Mouse (Mus musculus) urinary bladder, adult 2 months (tissue): ENCODE results near the gene Cnn1. TPM values are rescaled to one million over a fixed set of nuclear protein-coding genes. Genes with fewer than 3 reads are reported as not detected.
"Not testable (repeated sequence)": the region's sequence is repeated elsewhere in the genome, so short reads cannot be mapped to it uniquely, and the experiment has no call there.

Experiments
- DNase-seq: peaks from one replicate; pipeline ENCODE4 v3.0.0; 2022; ENCODE audit warnings: low spot score
- polyA plus RNA-seq: library from polyadenylated mRNA; depleted of rRNA; stranded (reverse); fragments of >200 nt; gene quantifications from 2 replicates; pipeline ENCODE4 v1.2.3, GENCODE M21; 2012

Gene Cnn1
- polyA plus RNA-seq, 1 experiment, result 3,917 TPM

GRCm38 (mm10) chr9:22125246-22126027 lies 26.4 kb downstream of the Cnn1 start:
- no peak for DNase-seq

DNA sequence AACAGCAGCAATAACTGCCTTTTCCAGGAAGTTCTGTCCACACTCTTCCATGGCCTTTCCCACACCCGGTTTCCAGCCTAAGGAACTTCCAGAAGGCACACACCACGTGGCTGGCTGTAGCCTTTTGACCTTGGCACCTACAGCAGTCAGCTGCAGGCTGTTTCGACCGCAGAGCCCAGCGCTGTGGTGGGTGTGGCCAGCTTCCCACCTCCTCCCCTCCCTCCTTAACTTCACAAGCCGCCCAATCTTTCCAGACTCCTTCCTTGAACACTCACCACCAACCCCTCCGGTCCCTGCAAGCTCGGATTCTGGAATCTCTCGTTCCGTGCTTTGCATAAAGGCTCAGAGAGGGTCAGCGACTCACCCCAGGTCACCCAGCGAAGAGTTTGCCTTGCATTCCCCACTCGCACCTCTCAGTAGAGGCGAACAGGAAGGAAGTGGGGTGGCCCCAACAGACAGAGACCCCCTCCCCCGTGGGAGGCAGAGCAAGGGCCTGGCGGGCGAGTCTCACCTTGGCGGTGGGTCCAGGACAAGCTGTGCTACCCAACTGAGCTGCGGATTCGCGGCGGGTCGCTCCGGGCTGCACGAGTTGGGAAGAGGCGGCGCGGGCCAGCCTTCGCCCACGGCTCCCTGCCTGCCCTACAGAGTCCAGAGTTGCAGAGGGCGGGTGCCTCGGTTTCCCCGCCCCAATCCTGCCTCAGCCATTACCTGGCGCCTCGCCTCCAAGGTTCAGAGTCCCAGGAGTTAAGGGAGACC lies 32.4 kb downstream of the Cnn1 start:
- no peak for DNase-seq

GRCm38 (mm10) chr9:22132220-22132619 lies 33.2 kb downstream of the Cnn1 start:
- DNase-seq, result no peak

DNA sequence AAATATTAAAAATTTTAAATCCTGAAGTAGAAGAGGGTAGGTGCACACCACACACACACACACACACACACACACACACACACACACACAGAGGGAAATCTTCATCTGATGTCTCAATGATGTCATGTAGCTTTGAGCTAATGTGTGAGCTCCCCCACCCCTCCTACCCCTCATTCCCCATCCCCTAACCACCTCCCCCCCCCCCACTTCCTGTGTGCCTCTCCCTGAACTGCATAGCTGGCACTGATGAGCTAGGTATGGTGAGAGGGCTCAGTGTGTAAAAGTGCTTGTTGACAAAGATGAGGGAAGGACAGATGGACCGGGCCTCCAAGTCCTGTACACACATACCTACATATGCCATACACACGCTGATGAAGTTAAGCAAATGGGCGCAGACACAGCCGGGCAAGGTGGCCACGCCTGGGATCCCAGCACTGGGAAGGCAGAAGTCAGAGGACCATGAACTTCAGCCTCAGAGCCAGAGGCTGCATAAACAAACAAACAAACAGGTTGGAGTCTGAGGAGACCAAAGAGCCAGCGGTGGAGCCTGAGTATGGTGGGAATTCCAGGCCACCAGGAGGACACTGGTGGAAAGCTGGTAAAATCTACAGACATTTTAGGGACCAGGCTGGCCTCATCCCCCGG lies 35.4 kb downstream of the Cnn1 start:
- no peak for DNase-seq

GRCm38 (mm10) chr9:22134988-22135643 lies 36.1 kb downstream of the Cnn1 start:
- DNase-seq, result no peak

GRCm38 (mm10) chr9:22135644-22136390 lies 36.8 kb downstream of the Cnn1 start, which contains the start of gene Acp5:
Gene Acp5, minus strand, starts transcription at chr9:22135711.
- no peak for DNase-seq

- no peak for DNase-seq
Measured at GRCm38 (mm10) chr9:22136765-22137547, 37.9 kb downstream of the Cnn1 start.

DNA sequence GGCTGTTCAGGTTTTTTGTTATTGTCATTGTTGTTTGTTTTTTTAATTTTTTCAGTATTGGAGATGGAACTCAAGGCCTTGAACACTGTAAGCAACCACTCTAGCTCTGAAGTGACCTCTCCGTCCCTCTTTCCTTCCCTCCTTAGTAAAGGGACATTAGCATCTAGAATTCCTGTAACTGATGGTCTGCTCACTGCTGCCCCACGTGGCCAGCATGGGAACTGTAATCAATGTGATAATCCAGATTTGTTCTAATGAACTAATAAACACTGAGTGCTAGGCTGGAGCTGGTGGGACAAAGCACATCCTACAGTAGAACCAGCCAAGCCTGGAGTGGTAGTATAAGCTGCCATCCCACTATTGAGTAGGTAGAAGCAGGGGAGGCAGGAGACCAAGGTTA lies 39.5 kb downstream of the Cnn1 start:
- DNase-seq, result no peak

GRCm38 (mm10) chr9:22139746-22140145 lies 40.7 kb downstream of the Cnn1 start:
- no peak for DNase-seq

DNA sequence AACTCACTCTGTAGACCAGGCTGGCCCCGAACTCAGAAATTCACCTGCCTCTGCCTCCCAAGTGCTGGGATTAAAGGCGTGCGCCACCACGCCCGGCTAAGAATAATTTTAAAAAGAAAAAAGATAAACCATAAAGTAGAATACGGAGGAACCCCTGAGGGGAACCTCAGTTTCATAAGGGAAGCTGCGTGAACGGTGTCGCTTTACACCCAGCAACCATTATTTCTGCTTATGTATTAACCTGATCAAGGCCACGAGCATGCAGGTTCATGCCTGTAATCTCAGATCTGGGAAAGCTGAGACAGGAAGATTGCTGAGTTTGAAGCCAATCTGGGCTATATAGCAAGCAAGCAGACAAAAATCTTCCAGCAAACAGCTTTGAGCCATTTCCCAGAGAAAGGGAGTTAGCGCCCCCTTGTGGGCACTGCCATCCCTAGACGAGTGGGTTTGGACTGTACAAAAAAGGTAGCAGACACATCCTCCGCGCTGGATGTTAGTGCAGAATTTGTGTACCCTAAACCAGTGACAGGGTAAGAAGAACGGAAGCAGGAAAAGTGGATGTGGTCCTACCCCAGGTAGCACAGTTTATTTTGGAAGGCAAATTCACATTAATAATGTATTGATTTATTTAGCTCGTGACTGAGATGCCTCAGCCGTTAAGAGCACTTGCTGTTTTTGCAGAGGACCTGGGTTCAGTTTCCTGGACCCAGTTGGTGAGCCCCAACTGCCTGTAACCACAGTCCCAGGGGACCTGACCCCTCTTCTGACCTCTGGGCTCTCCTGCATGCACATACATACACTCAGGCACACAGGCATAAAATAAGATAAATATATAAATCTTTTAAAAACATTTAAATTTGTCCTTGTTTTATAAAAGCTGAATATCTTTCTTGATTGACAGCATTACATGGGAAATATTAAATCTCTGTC lies 44.4 kb downstream of the Cnn1 start:
- peak; percentile 72 for DNase-seq

DNA sequence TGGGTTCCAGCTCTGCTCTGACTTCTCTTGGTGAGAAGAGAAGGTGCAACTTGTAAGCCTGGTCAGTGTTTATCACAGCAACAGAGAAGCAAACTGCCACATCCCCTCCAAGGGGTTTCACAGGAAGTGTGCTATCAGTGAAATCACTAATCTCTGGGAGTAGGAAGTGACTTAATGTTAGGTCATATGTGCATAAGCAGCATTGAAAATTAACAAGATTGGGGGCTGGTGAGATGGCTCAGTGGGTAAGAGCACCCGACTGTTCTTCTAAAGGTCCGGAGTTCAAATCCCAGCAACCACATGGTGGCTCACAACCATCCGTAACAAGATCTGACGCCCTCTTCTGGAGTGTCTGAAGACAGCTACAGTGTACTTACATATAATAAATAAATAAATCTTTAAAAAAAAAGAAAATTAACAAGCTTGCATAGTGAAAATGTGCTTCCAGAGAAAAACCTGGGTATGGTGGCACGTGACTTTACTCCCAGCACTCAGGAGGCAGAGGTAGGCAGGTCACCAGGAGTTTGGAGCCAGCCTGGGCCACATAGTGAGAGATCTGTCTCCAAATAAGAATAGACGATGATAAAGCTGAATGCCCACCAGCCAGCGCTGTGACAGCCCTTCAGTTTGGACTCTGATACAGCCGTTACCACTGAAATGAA lies 45.4 kb downstream of the Cnn1 start:
- no peak for DNase-seq

- no peak for DNase-seq
Measured at GRCm38 (mm10) chr9:22149426-22150248, 50.6 kb downstream of the Cnn1 start.

GRCm38 (mm10) chr9:22150249-22150693 lies 51.3 kb downstream of the Cnn1 start:
- not testable (repeated sequence) for DNase-seq

DNA sequence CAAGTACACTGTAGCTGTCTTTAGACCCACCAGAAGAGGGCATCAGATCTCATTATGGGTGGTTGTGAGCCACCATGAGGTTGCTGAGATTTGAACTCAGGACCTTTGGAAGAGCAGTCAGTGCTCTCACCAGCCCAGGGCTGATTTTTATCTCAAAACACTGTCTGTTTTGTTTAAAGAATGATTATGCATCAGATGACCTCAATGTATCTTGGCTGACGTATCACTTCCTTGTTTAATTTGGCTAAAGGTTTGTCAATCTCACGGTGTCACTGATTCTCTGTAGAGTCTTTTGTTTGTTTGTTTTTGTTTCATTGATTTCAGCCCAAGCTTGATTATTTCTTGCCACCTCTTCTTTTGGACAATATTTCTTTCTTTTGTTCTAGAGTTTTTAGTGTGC lies 51.9 kb downstream of the Cnn1 start:
- no peak for DNase-seq

DNA sequence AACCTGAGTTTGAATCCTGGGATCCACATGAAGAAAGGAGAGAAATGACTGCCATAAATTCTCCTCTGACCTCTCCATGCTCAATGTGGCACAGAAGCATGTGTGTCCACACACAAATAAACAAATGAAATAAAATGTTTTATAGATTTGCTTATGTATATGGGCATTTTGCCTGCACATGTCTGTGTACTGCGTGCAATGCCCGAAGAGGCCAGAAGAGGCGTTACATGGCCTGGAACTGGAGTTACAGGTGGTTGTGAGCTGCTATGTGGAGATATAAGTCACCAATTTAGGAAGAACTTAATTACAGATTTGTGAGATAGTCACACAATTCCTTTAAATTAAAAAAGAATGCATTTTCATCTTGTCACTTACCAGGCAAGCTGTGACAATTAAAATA lies 54.8 kb downstream of the Cnn1 start:
- no peak for DNase-seq

- DNase-seq, result no peak
Measured at GRCm38 (mm10) chr9:22155614-22156013, 56.6 kb downstream of the Cnn1 start.

DNA sequence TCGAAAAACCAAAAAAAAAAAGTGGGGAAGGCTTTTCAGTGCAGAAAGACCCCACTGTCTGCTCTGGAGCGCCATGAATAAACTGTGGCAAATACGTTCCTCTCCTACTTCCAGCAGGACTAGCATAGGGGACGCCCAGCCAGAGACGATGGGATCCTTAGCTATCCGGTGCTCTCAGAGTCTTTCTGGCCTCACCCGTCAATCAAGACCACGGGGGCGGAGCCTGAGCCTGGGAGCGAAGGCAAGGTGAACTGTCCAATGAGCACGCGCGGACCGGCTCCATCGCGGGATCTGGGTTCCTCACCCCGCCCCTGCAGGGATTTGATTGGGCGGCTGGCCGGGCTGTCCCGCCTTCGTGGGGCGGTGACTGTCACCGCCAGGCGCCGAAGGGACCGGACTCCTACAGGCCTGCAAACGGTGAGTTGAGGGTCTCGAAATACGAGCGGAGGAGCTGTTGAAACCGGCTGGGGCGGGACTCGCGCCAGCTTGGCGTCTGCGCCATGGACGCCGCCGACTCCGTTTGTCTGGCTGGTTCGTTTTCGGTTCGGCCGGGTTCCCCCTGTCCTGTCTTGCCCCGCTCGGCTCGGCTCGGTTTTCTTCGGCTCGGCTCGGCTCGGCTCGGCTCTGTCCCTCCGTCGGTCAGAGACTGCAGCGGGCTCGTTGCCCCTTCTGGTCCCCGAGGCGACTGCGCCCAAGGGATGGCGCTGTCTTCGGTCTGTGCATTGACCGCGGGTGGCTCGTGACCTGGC lies 57.7 kb downstream of the Cnn1 start, which contains the start of gene Pigyl:
Pigyl (plus strand) TSS at position 350 of the 749 bp plus-strand sequence.
- DNase-seq, result peak; percentile 93
